Mouse (Mus musculus) CH12.LX (cell line): ENCODE data around the gene Mum1. TPM values are rescaled to one million over a fixed set of nuclear protein-coding genes. Genes with fewer than 3 reads are reported as not detected.

Source experiments
- DNase-seq: peaks from one replicate; pipeline ENCODE4 v3.0.0-alpha.2; 2013; ENCODE audit errors: extremely low read depth
- H3K27ac ChIP-seq: 2 replicates; pipeline ENCODE4 v1.5.1; 2012; ENCODE audit warnings: low read depth, mild to moderate bottlenecking, control low read depth, moderate library complexity; ENCODE audit not compliant: insufficient read depth
- H3K27me3 ChIP-seq: replicated peaks from 2 replicates; pipeline ENCODE3; 2012; ENCODE audit warnings: inconsistent platforms
- H3K36me3 ChIP-seq, 2 experiments: replicated peaks in 1 of 2; 2 replicates each; pipeline versions ENCODE3 to v1.6.1; 2012; ENCODE audit warnings: inconsistent platforms in 1 of 2, low read length in 1 of 2, mild to moderate bottlenecking in 1 of 2, mixed read lengths in 1 of 2, moderate library complexity in 1 of 2; ENCODE audit not compliant: control insufficient read depth in 1 of 2, insufficient read depth in 1 of 2
- H3K4me1 ChIP-seq, 2 experiments: 2 replicates each; pipeline ENCODE4 v1.6.1; 2012; ENCODE audit warnings: inconsistent platforms in 1 of 2, moderate library complexity in 1 of 2; ENCODE audit not compliant: insufficient read depth in 2 of 2, control insufficient read depth in 1 of 2
- H3K4me2 ChIP-seq: 2 replicates; pipeline ENCODE4 v1.6.1; 2012; ENCODE audit warnings: low read depth, mild to moderate bottlenecking, control low read depth; ENCODE audit not compliant: poor library complexity, insufficient read depth, severe bottlenecking
- H3K4me3 ChIP-seq, 3 experiments: fragments of 150-350 bp in 1 of 3; sonication (generic) in 1 of 3; replicated peaks in 1 of 3; 2 replicates each; pipeline versions ENCODE3 to v1.5.1; 2011 to 2012; ENCODE audit warnings: low read depth in 2 of 3, low read length in 2 of 3, mild to moderate bottlenecking in 2 of 3, moderate library complexity in 2 of 3, control low read depth in 1 of 3, improper control_type of control experiment in 1 of 3, inconsistent platforms in 1 of 3, mixed read lengths in 1 of 3; ENCODE audit not compliant: poor library complexity in 1 of 3
- H3K79me2 ChIP-seq: replicated peaks from 2 replicates; pipeline ENCODE4 v1.6.1; 2012; ENCODE audit warnings: mild to moderate bottlenecking, moderate library complexity; ENCODE audit not compliant: control insufficient read depth, poor library complexity, insufficient read depth, severe bottlenecking; ENCODE audit errors: extremely low read depth
- H3K9ac ChIP-seq: 2 replicates; pipeline ENCODE4 v1.6.1; 2012; ENCODE audit warnings: low read depth, mild to moderate bottlenecking, control low read depth, moderate library complexity; ENCODE audit not compliant: insufficient read depth
- H3K9me3 ChIP-seq: replicated peaks from 2 replicates; pipeline ENCODE3; 2012; ENCODE audit warnings: low read length, inconsistent platforms, mixed read lengths
- BHLHE40 ChIP-seq: IDR thresholded peaks from 2 replicates; pipeline ENCODE4 v1.6.1; 2011; ENCODE audit warnings: mild to moderate bottlenecking, low read depth, low read length, improper control_type of control experiment
- CHD2 ChIP-seq: IDR thresholded peaks from 2 replicates; pipeline ENCODE4 v1.6.1; 2011; ENCODE audit warnings: low read length, improper control_type of control experiment
- CTCF ChIP-seq, 2 experiments: IDR thresholded peaks in 1 of 2; conservative IDR thresholded peaks in 1 of 2; 2 replicates each; pipeline ENCODE4 v1.5.1; 2011 to 2012; ENCODE audit warnings: low read depth in 2 of 2, low read length in 2 of 2, improper control_type of control experiment in 1 of 2, inconsistent platforms in 1 of 2, mild to moderate bottlenecking in 1 of 2, moderate library complexity in 1 of 2
- ELF1 ChIP-seq: IDR thresholded peaks from 2 replicates; pipeline ENCODE4 v1.6.1; 2014; ENCODE audit warnings: low read depth, mild to moderate bottlenecking, inconsistent platforms, low read length, improper control_type of control experiment
- EP300 ChIP-seq: IDR thresholded peaks from 2 replicates; pipeline ENCODE4 v1.6.1; 2011; ENCODE audit warnings: low read length, improper control_type of control experiment
- ETS1 ChIP-seq: conservative IDR thresholded peaks from 2 replicates; pipeline ENCODE4 v1.6.1; 2012; ENCODE audit warnings: low read depth, mild to moderate bottlenecking, inconsistent platforms, low read length, improper control_type of control experiment, moderate library complexity
- HCFC1 ChIP-seq: IDR thresholded peaks from 2 replicates; pipeline ENCODE4 v1.6.1; 2012; ENCODE audit warnings: low read depth, mild to moderate bottlenecking, inconsistent platforms, low read length, improper control_type of control experiment
- JUND ChIP-seq: conservative IDR thresholded peaks from 2 replicates; pipeline ENCODE4 v1.6.1; 2011; ENCODE audit warnings: low read depth, low read length, improper control_type of control experiment
- MAZ ChIP-seq: IDR thresholded peaks from 2 replicates; pipeline ENCODE4 v1.6.1; 2012; ENCODE audit warnings: low read depth, mild to moderate bottlenecking, inconsistent platforms, low read length, improper control_type of control experiment, moderate library complexity
- MXI1 ChIP-seq: IDR thresholded peaks from 2 replicates; pipeline ENCODE4 v1.6.1; 2011; ENCODE audit warnings: mild to moderate bottlenecking, low read depth, low read length, improper control_type of control experiment
- MYC ChIP-seq: IDR thresholded peaks from 2 replicates; pipeline ENCODE4 v1.6.1; 2011; ENCODE audit warnings: low read depth, mild to moderate bottlenecking, improper control_type of control experiment, low read length
- RCOR1 ChIP-seq: conservative IDR thresholded peaks from 2 replicates; pipeline ENCODE4 v1.6.1; 2012; ENCODE audit warnings: low read depth, mild to moderate bottlenecking, inconsistent platforms, low read length, improper control_type of control experiment
- TBP ChIP-seq: conservative IDR thresholded peaks from 2 replicates; pipeline ENCODE4 v1.6.1; 2011; ENCODE audit warnings: low read depth, low read length, improper control_type of control experiment
- TCF12 ChIP-seq: IDR thresholded peaks from 2 replicates; pipeline ENCODE4 v1.6.1; 2014; ENCODE audit warnings: low read depth, mild to moderate bottlenecking, inconsistent platforms, low read length, improper control_type of control experiment
- ZKSCAN1 ChIP-seq: IDR thresholded peaks from 2 replicates; pipeline ENCODE4 v1.6.1; 2012; ENCODE audit warnings: low read depth, inconsistent platforms, low read length, improper control_type of control experiment, borderline replicate concordance
- ZMIZ1 ChIP-seq: IDR thresholded peaks from 2 replicates; pipeline ENCODE4 v1.6.1; 2012; ENCODE audit warnings: low read depth, mild to moderate bottlenecking, inconsistent platforms, low read length, improper control_type of control experiment
- dilution Hi-C: fragments of 300-500 bp; cut with MboI; formaldehyde crosslinking; loops from 2 replicates; pipeline ENCODE4 v1.14.3; 2020; ENCODE audit warnings: low sequenced_read_pairs; ENCODE audit not compliant: extremely low pct_unique_long_range_greater_than_20kb, extremely low pct_ligation_motif_present
- in situ Hi-C: fragments of 300-500 bp; cut with MboI; formaldehyde crosslinking; loops from 3 replicates; pipeline ENCODE4 v1.14.3; 2019; ENCODE audit warnings: low sequenced_read_pairs, low pct_ligation_motif_present, low pct_unique_long_range_greater_than_20kb, mixed read lengths
- polyA plus RNA-seq: library from polyadenylated mRNA; unstranded; fragments of >175 nt; gene quantifications from 2 replicates; pipeline ENCODE4 v1.2.1, GENCODE M21; 2012; ENCODE audit warnings: low read depth; ENCODE audit not compliant: insufficient read length
- total RNA-seq, 2 experiments: library from RNA; depleted of rRNA; stranded (reverse); fragments of 300-350 nt in 1 of 2; fragments of >200 nt in 1 of 2; gene quantifications; 2 replicates each; pipeline ENCODE4 v1.2.3; 2012 to 2014

Mum1 gene
- total and polyA plus RNA-seq, 3 experiments: 22.9 to 35.6 (median 25.1) TPM

GRCm38 (mm10) chr10:80273847-80274246, 47.6 kb downstream of the Mum1 start:
- Histone ChIP-seq H3K27me3 (no peaks in the 10 kb centered on the region), H3K4me2 (no peak overlapping the region)
- TF ChIP-seq RCOR1 (no peak), ZMIZ1 (no peak), TBP (no peak), BHLHE40 (no peak), CHD2 (no peak), CTCF (conservative IDR thresholded peaks at IDR 0.05 in 1 of 2, IDR thresholded peaks at IDR 0.05 in 1 of 2; ENCODE audit: low read depth in 2 of 2, low read length in 2 of 2) (no peak), JUND (no peak), ETS1 (no peak), MXI1 (no peak), TCF12 (no peak), MYC (no peak), ZKSCAN1 (no peak), HCFC1 (no peak)
- TF ChIP-seq, all 38 proteins: peak for 0
- Histone ChIP-seq H3K27ac (0 out of 2 replicates have a peak overlapping the region, but pooled peaks have one; percentile 0), H3K9me3 (no peaks in the 10 kb centered on the region), H3K79me2 (peaks cover 60% of the 10 kb centered on the region), H3K9ac (no peak overlapping the region), H3K36me3 (peaks cover 60 to 86% of the 10 kb centered on the region in 2 experiments), H3K4me1 (peaks cover 34 to 57% of the 10 kb centered on the region in 2 experiments), H3K4me3 (no peak overlapping the region)
- DNase-seq: no peak
- dilution Hi-C loops (no loop called here), in situ Hi-C loops (no loop called here)

DNA sequence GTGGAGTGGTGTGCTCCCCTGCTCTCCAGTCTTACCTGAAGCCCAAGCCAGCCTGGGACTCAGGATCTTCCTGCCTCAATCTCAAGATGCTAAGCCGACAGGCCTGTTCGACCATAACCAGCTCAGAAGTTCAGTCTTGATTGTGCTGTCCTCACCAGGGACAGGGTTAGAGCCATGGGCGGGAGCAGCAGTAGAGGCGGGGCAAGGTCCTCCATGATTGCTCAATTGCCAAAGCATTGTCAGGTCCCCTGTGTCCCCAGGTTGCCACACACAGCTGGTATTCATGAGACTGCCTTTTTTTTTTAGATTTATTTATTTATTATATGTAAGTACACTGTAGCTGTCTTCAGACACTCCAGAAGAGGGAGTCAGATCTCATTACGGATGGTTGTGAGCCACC, 50.0 kb downstream of the Mum1 start:
- no peak overlapping the region for H3K27ac ChIP-seq
- H3K9me3 ChIP-seq: no peaks in the 10 kb centered on the region
- H3K4me2 ChIP-seq: no peak overlapping the region
- H3K4me1 ChIP-seq: peaks cover 25 to 57% of the 10 kb centered on the region in 2 experiments
- H3K27me3 ChIP-seq: no peaks in the 10 kb centered on the region
- H3K79me2 ChIP-seq: peaks cover 36% of the 10 kb centered on the region
- no peak overlapping the region for H3K9ac ChIP-seq
- H3K4me3 ChIP-seq: no peak overlapping the region
- dilution Hi-C loops: no loop called here
- H3K36me3 ChIP-seq: peaks cover 79 to 88% of the 10 kb centered on the region in 2 experiments
- no peak for DNase-seq
- no peak for TF ChIP-seq EP300
- TF ChIP-seq MAZ: no peak
- no peak for TF ChIP-seq ELF1
- no peak for TF ChIP-seq MXI1
- in situ Hi-C loops: no loop called here
